Mouse (Mus musculus) adrenal gland, postnatal 14 days (tissue): ENCODE results near the gene Wscd2. TPM values are rescaled to one million over a fixed set of nuclear protein-coding genes. Genes with fewer than 3 reads are reported as not detected.
A peak's percentile ranks its signal among the peaks of the same experiment; 100 is the strongest.

Experiments
- DNase-seq: peaks from one replicate; pipeline ENCODE4 v3.0.0; 2021; ENCODE audit warnings: mixed read lengths
- total RNA-seq: library from RNA; stranded (reverse); gene quantifications from 2 replicates; pipeline ENCODE4 v1.2.3, GENCODE M21; 2021

The Wscd2 gene
- total RNA-seq, 1 experiment from 2014 or later, result 5.1 TPM

DNA sequence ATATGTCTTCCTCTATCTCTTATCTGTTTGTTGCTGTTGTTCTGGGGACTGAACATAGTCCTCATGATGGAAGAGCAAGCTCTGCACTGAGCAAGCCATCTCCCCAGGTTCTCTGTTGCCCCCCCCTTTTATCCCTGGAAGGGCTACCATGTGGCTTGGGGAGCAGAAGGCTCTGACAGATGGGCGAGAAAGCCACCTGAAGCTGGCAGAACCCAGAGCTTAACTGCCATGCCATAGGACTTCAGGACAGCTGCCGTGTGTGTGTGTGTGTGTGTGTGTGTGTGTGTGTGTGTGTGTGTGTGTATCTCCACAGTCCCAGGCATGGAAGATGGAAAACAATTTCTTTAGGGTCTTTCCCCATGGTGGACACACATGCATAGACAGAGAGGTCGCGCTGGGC lies 128.6 kb downstream of the Wscd2 start:
- DNase-seq, result no peak

DNA sequence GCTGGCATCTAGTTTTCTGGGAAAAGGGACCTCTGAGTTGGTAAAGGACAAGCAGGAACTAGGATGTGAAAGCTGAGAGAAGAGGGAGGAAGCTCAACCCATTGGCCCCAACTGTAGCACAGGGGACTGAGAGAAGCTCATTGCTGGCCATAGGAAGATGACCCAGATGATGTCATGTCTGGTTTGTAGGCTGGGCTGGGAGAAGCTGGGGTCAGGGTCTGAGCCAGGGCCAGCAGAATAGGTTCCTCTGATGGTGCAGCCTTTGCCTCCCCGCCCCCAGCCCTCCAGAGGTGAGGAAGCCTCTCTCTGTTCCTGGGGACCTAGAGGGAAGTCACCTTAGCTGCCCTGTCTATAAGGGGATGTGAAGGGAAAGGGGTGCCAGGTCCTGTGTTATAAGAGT lies 129.0 kb downstream of the Wscd2 start:
- DNase-seq, result no peak

DNA sequence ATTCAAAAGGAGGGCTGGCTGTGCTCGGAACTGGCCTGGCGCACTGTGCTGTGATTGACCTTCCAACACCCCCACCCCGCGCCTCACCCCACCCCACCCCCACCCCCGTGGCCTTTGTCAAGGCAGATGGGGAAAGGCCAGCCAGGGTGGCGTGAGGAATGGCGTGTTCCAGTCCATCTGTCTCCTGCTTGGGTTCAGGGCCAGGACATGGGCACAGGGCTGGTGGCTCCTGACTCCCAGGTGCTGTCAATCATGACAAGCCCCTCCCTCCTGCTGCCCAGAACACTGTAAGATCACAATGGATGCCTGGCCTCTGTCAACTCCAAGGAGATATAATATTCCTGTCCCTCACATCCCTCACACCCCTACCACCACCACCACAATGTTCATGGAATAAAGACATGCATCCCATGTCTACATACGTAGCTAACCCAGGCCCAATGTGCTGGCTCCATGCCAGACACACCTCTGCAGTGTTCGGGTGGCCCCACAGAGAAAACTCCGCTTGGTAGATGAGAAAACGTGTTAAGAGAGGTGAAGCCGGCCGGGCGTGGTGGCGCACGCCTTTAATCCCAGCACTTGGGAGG lies 130.1 kb downstream of the Wscd2 start:
- DNase-seq, result no peak

DNA sequence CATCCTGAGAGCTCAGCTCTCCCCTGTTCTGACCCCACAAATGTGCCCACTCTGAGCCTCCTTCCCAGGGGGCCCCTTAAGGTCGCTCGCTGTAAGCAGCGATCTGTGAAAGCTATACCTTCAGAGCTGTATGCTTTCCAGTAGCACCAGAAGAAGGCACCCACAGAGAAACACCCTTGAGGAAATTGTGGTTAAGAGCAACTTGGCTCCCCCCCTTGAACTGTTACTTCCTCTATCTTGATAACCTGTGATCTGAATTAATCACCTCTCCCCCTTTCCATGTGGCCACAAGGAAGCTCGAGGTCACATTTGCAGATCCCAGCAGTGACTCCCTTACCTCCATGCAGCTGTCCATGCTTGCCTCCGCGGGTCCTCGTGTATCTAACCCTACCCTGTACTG lies 130.9 kb downstream of the Wscd2 start:
- DNase-seq, result no peak

DNA sequence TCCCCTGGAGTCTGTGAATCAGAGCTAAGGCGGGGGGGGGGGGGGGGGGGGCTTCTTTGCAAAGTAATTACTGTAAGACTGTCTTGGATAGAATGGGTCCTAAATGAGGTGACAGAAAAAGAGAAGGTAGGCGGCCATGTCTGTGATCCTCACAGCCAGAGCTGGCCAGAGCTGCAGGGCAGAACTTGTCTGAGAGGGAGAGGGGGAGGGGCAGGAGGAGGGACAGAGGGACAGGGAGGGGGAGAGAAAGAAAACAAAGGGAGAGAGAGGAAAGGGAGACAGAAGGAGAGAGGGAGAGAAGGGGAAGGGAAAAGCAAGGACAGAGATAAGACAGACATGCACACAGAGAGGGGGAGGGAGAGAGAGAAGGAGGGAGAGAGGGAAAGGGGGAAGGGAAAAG lies 132.9 kb downstream of the Wscd2 start:
- DNase-seq, result no peak

- peak; percentile 36 for DNase-seq
Measured at GRCm38 (mm10) chr5:113625068-113625467, 134.9 kb downstream of the Wscd2 start.

- DNase-seq, result no peak
Measured at GRCm38 (mm10) chr5:113626352-113626751, 136.2 kb downstream of the Wscd2 start.

- no peak for DNase-seq
Measured at GRCm38 (mm10) chr5:113626991-113627390, 136.9 kb downstream of the Wscd2 start.

DNA sequence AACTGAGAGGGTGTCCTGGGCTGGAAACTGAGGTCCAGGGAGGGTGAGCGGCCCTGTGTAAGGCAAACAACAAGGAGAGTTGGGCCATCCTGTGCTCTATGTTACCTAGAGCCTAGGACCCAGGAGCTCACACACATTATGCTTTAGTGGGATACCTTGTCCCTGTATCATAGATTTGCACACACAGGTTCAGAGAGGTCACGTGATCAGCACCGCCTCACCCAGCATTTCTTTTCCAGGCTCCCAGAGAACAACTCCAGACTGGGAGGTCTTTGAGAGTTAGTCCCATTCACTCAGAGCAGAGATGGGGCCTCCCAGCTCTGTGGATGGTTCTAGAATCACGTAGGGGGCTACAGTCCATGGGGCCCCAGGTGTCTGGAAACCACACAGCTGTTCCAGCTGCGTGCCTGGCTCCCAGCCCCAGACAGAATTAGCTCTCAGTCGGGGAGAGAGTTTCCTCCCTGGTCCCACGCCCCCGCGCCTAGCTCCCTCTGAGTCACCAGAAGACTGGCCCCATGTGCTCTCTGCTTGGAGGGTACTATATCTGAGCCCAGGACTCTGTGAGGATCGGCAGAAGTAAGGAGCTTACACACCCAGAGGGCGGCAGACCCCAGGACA lies 137.8 kb downstream of the Wscd2 start:
- DNase-seq, result peak; percentile 47

DNA sequence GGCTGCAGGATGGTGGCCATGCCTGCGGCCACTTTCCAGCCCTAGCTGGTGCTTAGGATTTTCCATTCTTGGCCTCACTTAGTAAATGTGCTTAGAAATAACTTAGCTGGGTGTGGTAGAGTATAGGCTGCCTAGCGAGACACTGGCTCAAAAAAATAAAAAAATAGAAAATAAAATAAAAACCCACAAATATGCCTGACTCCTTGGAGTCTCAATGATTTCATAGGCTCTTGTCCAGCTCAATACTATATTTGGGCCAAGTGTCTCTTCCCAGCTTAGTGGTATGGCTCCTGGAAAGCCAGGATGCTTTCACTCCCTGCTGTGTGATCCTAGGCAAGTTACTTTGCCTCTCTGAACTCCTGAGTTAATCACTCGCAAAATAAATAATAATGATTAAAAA lies 139.1 kb downstream of the Wscd2 start:
- DNase-seq, result no peak

- DNase-seq, result no peak
Measured at GRCm38 (mm10) chr5:113630116-113630515, 140.0 kb downstream of the Wscd2 start.

- DNase-seq, result peak; percentile 57
Measured at GRCm38 (mm10) chr5:113633037-113633714, 143.0 kb downstream of the Wscd2 start.

- peak; percentile 83 for DNase-seq
Measured at GRCm38 (mm10) chr5:113634024-113634651, 144.0 kb downstream of the Wscd2 start.

GRCm38 (mm10) chr5:113634887-113635610 lies 144.9 kb downstream of the Wscd2 start:
- DNase-seq, result no peak

- peak; percentile 24 for DNase-seq
Measured at GRCm38 (mm10) chr5:113635861-113636565, 145.9 kb downstream of the Wscd2 start.

DNA sequence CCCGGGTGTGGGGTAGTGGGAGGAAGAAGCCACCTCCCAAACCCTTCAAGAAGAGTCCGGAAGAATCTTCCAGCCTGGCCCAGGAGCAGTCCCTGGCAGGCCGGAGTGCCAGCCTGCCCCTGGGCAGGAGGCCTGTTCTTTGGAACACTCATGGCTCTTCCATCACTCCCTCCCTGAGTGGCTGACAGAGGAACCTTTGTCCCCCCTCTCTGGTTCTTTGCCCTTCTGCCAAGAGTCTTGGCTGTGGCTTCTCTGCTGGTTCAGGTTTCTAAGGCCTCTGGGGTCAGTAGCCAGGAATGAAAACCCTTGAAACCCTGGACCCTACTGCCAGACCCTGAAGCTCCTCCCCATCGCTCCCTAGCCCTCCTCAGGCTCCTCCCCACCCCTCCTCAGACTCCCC lies 147.5 kb downstream of the Wscd2 start:
- no peak for DNase-seq

DNA sequence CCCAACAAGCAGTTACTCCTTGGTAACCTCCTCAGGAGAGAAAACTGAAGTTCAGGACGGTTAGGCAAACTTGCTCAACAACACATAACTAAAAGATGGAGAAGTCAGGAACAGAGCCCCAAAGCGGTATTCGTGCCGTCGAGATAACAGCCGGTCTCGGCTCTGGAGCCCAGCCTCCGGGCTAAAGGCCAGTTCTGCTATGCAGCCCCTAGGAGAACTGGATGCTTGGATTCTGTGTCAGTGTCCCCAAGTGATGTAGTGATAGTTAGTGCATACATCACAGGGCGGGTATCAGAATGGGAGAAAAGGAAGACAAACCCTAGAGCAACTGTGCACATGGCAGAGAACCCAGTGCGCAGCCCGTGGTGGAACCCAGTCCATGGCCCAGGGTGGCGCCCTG lies 147.9 kb downstream of the Wscd2 start:
- DNase-seq, result no peak

GRCm38 (mm10) chr5:113639126-113639525 lies 149.0 kb downstream of the Wscd2 start:
- DNase-seq, result no peak
